Mouse (Mus musculus): ENCODE results near the gene Fgd2. TPM values are rescaled to one million over a fixed set of nuclear protein-coding genes. Genes with fewer than 3 reads are reported as not detected.

Fgd2 gene
- polyA plus RNA-seq, 1 experiment from 2014 or later = 7.7 TPM

- Histone ChIP-seq H3K9ac (ENCODE audit: low read depth, low read length) (peak overlapping the region; percentile 61), H3K36me3 (ENCODE audit: control insufficient read depth, insufficient read depth) (no peaks in the 10 kb centered on the region), H3K9me3 (replicated peaks; ENCODE audit: control insufficient read depth, low read length) (no peaks in the 10 kb centered on the region), H3K27me3 (ENCODE audit: control insufficient read depth, insufficient read depth, low read depth, low read length) (no peaks in the 10 kb centered on the region), H3K4me2 (ENCODE audit: low read depth, low read length) (peak overlapping the region; percentile 75), H3K4me3 (ENCODE audit: low read depth, low read length) (peak overlapping the region; percentile 49), H3K27ac (ENCODE audit: low read length) (peak overlapping the region; percentile 73), H3K4me1 (ENCODE audit: control insufficient read depth, low read depth, low read length) (peaks cover 49% of the 10 kb centered on the region)
- WGBS (ENCODE audit: insufficient replicate concordance) = 2% methylated on average over 27 of the region's 27 CpGs
- peak; percentile 74 for ATAC-seq (ENCODE audit: low read depth)
Observed at GRCm38 (mm10) chr17:29397480-29398433, 37.0 kb downstream of the Fgd2 start.

DNA sequence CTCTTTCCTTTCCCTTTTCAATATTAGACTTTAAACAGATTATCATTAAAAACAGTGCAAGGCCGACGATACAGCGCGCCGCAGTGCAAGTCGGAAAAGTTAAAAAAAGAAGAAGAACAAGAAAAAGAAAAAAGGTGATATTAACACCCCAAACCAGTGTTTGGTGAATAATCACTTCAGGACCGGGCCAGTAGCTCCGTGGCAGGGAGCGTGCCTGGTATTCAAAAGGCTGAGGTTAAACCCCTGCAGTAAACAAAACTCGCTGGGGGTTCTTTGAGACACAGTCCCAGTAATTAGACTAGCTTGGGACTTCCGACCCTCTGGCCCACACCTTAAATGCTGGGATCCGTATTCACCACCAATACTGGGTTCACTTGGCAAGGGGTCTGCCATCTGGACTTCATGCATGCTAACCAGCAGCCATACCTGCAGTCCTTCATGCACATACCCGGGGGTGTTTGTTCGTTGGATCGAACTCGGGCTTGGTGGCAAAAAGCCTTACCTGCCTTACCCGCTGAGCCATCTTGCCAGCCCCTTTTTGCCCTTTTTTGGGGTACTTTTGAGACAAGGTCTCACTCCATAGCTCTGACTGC is 37.8 kb downstream of the Fgd2 start:
- Histone ChIP-seq H3K27me3 (ENCODE audit: control insufficient read depth, insufficient read depth, low read depth, low read length) (no peaks in the 10 kb centered on the region), H3K9ac (ENCODE audit: low read depth, low read length) (peak overlapping the region; percentile 61), H3K36me3 (ENCODE audit: control insufficient read depth, insufficient read depth) (no peaks in the 10 kb centered on the region), H3K27ac (ENCODE audit: low read length) (peak overlapping the region; percentile 73), H3K4me2 (ENCODE audit: low read depth, low read length) (peak overlapping the region; percentile 75), H3K4me1 (ENCODE audit: control insufficient read depth, low read depth, low read length) (peaks cover 43% of the 10 kb centered on the region), H3K9me3 (replicated peaks; ENCODE audit: control insufficient read depth, low read length) (no peaks in the 10 kb centered on the region), H3K4me3 (ENCODE audit: low read depth, low read length) (peak overlapping the region; percentile 49)
- WGBS (ENCODE audit: insufficient replicate concordance) = 22% methylated on average over 17 of the region's 17 CpGs
- no peak for ATAC-seq (ENCODE audit: low read depth)

- H3K9ac ChIP-seq (ENCODE audit: low read depth, low read length) = no peak overlapping the region
- H3K36me3 ChIP-seq (ENCODE audit: control insufficient read depth, insufficient read depth) = no peaks in the 10 kb centered on the region
- ATAC-seq (ENCODE audit: low read depth) = no peak
- 70% methylated on average over 14 of the region's 14 CpGs for WGBS (ENCODE audit: insufficient replicate concordance)
- no peak overlapping the region for H3K4me3 ChIP-seq (ENCODE audit: low read depth, low read length)
- no peak overlapping the region for H3K27ac ChIP-seq (ENCODE audit: low read length)
- H3K4me1 ChIP-seq (ENCODE audit: control insufficient read depth, low read depth, low read length) = peaks cover 35% of the 10 kb centered on the region
- H3K4me2 ChIP-seq (ENCODE audit: low read depth, low read length) = no peak overlapping the region
- H3K27me3 ChIP-seq (ENCODE audit: control insufficient read depth, insufficient read depth, low read depth, low read length) = no peaks in the 10 kb centered on the region
- no peaks in the 10 kb centered on the region for H3K9me3 ChIP-seq (replicated peaks; ENCODE audit: control insufficient read depth, low read length)
Observed at GRCm38 (mm10) chr17:29399241-29399910, 38.7 kb downstream of the Fgd2 start.

DNA sequence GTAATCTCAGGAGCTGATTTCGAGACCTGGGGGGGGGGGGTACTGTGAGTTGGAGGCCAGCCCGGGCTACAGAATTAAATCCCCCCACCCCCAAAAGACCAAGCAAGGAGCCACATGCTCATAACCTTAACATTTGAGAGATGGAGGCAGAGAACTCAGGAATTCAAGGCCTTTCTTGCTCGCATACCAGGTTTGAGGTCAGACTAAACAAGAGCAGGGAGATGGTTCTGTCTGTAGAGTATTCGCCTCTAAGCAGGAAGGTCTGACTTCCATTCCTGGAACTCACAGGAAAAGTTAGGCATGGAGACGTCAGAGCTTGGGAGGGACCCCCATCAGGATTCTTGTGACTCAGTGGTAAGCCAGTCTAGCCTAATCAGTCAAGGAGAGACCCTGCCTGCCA is 39.3 kb downstream of the Fgd2 start:
- no peaks in the 10 kb centered on the region for H3K36me3 ChIP-seq (ENCODE audit: control insufficient read depth, insufficient read depth)
- H3K27ac ChIP-seq (ENCODE audit: low read length) = no peak overlapping the region
- H3K9ac ChIP-seq (ENCODE audit: low read depth, low read length) = no peak overlapping the region
- H3K4me2 ChIP-seq (ENCODE audit: low read depth, low read length) = no peak overlapping the region
- H3K4me3 ChIP-seq (ENCODE audit: low read depth, low read length) = no peak overlapping the region
- no peaks in the 10 kb centered on the region for H3K27me3 ChIP-seq (ENCODE audit: control insufficient read depth, insufficient read depth, low read depth, low read length)
- no peak for ATAC-seq (ENCODE audit: low read depth)
- 58% methylated on average over 5 of the region's 5 CpGs for WGBS (ENCODE audit: insufficient replicate concordance)
- H3K4me1 ChIP-seq (ENCODE audit: control insufficient read depth, low read depth, low read length) = peaks cover 35% of the 10 kb centered on the region
- no peaks in the 10 kb centered on the region for H3K9me3 ChIP-seq (replicated peaks; ENCODE audit: control insufficient read depth, low read length)

- H3K36me3 ChIP-seq (ENCODE audit: control insufficient read depth, insufficient read depth) = no peaks in the 10 kb centered on the region
- no peak overlapping the region for H3K27ac ChIP-seq (ENCODE audit: low read length)
- no peak overlapping the region for H3K4me2 ChIP-seq (ENCODE audit: low read depth, low read length)
- H3K9me3 ChIP-seq (replicated peaks; ENCODE audit: control insufficient read depth, low read length) = no peaks in the 10 kb centered on the region
- no peak overlapping the region for H3K9ac ChIP-seq (ENCODE audit: low read depth, low read length)
- peaks cover 26% of the 10 kb centered on the region for H3K4me1 ChIP-seq (ENCODE audit: control insufficient read depth, low read depth, low read length)
- WGBS (ENCODE audit: insufficient replicate concordance) = 78% methylated on average over 15 of the region's 15 CpGs
- H3K27me3 ChIP-seq (ENCODE audit: control insufficient read depth, insufficient read depth, low read depth, low read length) = no peaks in the 10 kb centered on the region
- no peak overlapping the region for H3K4me3 ChIP-seq (ENCODE audit: low read depth, low read length)
- no peak for ATAC-seq (ENCODE audit: low read depth)
Observed at GRCm38 (mm10) chr17:29401741-29402268, 41.1 kb downstream of the Fgd2 start.

DNA sequence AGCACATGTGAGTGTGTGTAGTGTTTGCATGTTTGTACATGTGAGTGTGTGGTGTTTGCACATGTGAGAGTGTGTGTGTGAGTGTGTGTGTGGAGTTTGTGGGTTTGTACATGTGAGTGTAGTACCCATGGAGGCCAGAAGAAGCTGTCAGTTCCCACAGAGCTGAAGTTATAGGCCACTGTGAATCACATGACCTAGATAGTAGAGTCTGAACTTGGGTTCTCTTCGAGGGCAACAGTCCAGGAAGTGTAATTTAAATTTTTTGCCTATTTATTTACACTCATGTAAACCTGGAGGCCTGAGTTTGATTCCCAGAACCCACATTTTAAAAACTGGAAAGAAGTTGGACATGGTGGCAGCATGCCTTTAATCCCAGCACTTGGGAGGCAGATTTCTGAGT is 42.5 kb downstream of the Fgd2 start:
- H3K4me2 ChIP-seq (ENCODE audit: low read depth, low read length) = no peak overlapping the region
- 39% methylated on average over 1 of the region's 1 CpGs for WGBS (ENCODE audit: insufficient replicate concordance)
- no peak for ATAC-seq (ENCODE audit: low read depth)

GRCm38 (mm10) chr17:29405501-29405900 is 44.8 kb downstream of the Fgd2 start:
- Histone ChIP-seq H3K9ac (ENCODE audit: low read depth, low read length) (no peak overlapping the region), H3K27ac (ENCODE audit: low read length) (no peak overlapping the region), H3K4me3 (ENCODE audit: low read depth, low read length) (no peak overlapping the region), H3K4me2 (ENCODE audit: low read depth, low read length) (no peak overlapping the region), H3K4me1 (ENCODE audit: control insufficient read depth, low read depth, low read length) (peaks cover 8% of the 10 kb centered on the region), H3K9me3 (replicated peaks; ENCODE audit: control insufficient read depth, low read length) (no peaks in the 10 kb centered on the region), H3K27me3 (ENCODE audit: control insufficient read depth, insufficient read depth, low read depth, low read length) (no peaks in the 10 kb centered on the region), H3K36me3 (ENCODE audit: control insufficient read depth, insufficient read depth) (no peaks in the 10 kb centered on the region)
- no peak for ATAC-seq (ENCODE audit: low read depth)
- WGBS (ENCODE audit: insufficient replicate concordance) = 67% methylated on average over 13 of the region's 13 CpGs

More for the DNA sequence above, 42.5 kb downstream of the Fgd2 start:
- no peak overlapping the region for H3K4me3 ChIP-seq (ENCODE audit: low read depth, low read length)
- no peaks in the 10 kb centered on the region for H3K27me3 ChIP-seq (ENCODE audit: control insufficient read depth, insufficient read depth, low read depth, low read length)
- H3K9me3 ChIP-seq (replicated peaks; ENCODE audit: control insufficient read depth, low read length) = no peaks in the 10 kb centered on the region
- no peak overlapping the region for H3K9ac ChIP-seq (ENCODE audit: low read depth, low read length)
- no peaks in the 10 kb centered on the region for H3K36me3 ChIP-seq (ENCODE audit: control insufficient read depth, insufficient read depth)
- peaks cover 12% of the 10 kb centered on the region for H3K4me1 ChIP-seq (ENCODE audit: control insufficient read depth, low read depth, low read length)
- no peak overlapping the region for H3K27ac ChIP-seq (ENCODE audit: low read length)

DNA sequence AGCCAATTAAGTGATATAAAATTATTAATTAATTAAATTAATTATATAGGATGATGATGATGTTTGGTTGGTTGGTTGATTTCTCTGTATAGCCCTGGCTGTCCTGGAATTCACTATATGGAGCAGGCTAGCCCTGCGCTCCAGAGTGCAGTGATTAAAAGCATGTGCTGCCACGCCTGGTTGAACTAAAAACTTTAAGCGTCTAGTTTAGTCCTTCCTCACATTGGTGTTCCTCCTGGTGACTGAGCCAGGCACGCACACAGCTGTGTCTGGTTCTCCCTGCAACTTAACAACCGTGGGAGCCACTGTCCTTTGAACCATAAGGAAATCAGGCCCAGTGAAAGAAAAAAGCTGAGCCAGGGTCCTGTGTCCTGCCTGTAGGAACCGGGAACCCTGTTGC is 45.4 kb downstream of the Fgd2 start:
- Histone ChIP-seq H3K9ac (ENCODE audit: low read depth, low read length) (no peak overlapping the region), H3K4me1 (ENCODE audit: control insufficient read depth, low read depth, low read length) (peaks cover 8% of the 10 kb centered on the region), H3K9me3 (replicated peaks; ENCODE audit: control insufficient read depth, low read length) (no peaks in the 10 kb centered on the region), H3K27ac (ENCODE audit: low read length) (no peak overlapping the region), H3K27me3 (ENCODE audit: control insufficient read depth, insufficient read depth, low read depth, low read length) (no peaks in the 10 kb centered on the region), H3K36me3 (ENCODE audit: control insufficient read depth, insufficient read depth) (no peaks in the 10 kb centered on the region), H3K4me2 (ENCODE audit: low read depth, low read length) (no peak overlapping the region), H3K4me3 (ENCODE audit: low read depth, low read length) (no peak overlapping the region)
- 63% methylated on average over 6 of the region's 6 CpGs for WGBS (ENCODE audit: insufficient replicate concordance)
- ATAC-seq (ENCODE audit: low read depth) = no peak

Measured in liver, embryonic 16.5 days (tissue).